Mouse (Mus musculus) ES-E14 (cell line): Measurements from ENCODE around the gene St6galnac5.

Experiments
- HCFC1 ChIP-seq: IDR thresholded peaks from 2 replicates; pipeline ENCODE4 v1.6.1; 2012; ENCODE audit warnings: low read length, inconsistent platforms, borderline replicate concordance; ENCODE audit not compliant: insufficient read depth
- MAFK ChIP-seq: IDR thresholded peaks from 2 replicates; pipeline ENCODE4 v1.6.1; 2014; ENCODE audit warnings: mild to moderate bottlenecking, low read depth, low read length, inconsistent platforms; ENCODE audit not compliant: insufficient read depth
- ZC3H11A ChIP-seq: IDR thresholded peaks from 2 replicates; pipeline ENCODE4 v1.6.1; 2012; ENCODE audit warnings: low read depth, mild to moderate bottlenecking, inconsistent platforms, low read length, borderline replicate concordance
- ZNF384 ChIP-seq: IDR thresholded peaks from 2 replicates; pipeline ENCODE4 v1.6.1; 2012; ENCODE audit warnings: low read depth, low read length, inconsistent platforms

DNA sequence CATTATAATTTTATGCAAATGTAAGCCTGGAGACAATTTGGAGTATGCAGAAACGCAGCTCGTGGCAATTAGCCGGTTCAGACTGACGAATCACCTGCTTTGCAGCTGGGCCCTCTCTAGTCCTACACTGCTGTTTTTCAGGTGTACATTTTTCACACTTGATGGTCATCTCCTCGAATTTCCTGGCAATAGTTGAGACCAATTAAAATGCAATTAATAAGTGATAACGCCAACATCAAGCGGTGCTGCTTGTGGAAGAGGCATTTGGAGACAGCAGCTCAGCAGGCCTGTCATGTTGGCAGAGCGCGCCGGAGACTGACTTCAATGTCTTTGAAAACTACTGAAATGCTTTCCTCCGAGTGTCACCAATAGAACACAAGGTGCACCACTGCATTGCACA is 42.0 kb upstream of the St6galnac5 start:
- no peak for TF ChIP-seq ZC3H11A
- TF ChIP-seq ZNF384: no peak
- no peak for TF ChIP-seq MAFK
- no peak for TF ChIP-seq HCFC1
